Mouse (Mus musculus) embryonic fibroblast, embryonic 13.5 days (primary cell): Measurements from ENCODE around the gene Clba1. TPM values are rescaled to one million over a fixed set of nuclear protein-coding genes. Genes with fewer than 3 reads are reported as not detected.

Source experiments
- H3K27ac ChIP-seq: 2 replicates; pipeline ENCODE4 v1.5.1; 2012; ENCODE audit warnings: low read length, control low read depth, inconsistent platforms; ENCODE audit not compliant: insufficient read depth
- H3K4me1 ChIP-seq: 2 replicates; pipeline ENCODE4 v1.6.1; 2011; ENCODE audit warnings: low read length; ENCODE audit not compliant: control insufficient read depth, insufficient read depth
- H3K4me3 ChIP-seq: 2 replicates; pipeline ENCODE4 v1.5.1; 2011; ENCODE audit warnings: mild to moderate bottlenecking, control low read depth, low read length; ENCODE audit not compliant: insufficient read depth
- CTCF ChIP-seq: IDR thresholded peaks from 2 replicates; pipeline ENCODE4 v1.5.1; 2011; ENCODE audit warnings: mild to moderate bottlenecking, control low read depth, low read length, moderate library complexity, borderline replicate concordance; ENCODE audit not compliant: insufficient read depth
- POLR2A ChIP-seq: IDR thresholded peaks from 2 replicates; pipeline ENCODE4 v1.6.1; 2011; ENCODE audit warnings: low read depth, mild to moderate bottlenecking, control low read depth, low read length, moderate library complexity
- polyA plus RNA-seq: library from polyadenylated mRNA; stranded (reverse); fragments of >200 nt; gene quantifications from 2 replicates; pipeline ENCODE4 v1.2.4, GENCODE M21; 2011; ENCODE audit warnings: low read depth; ENCODE audit not compliant: missing spikeins, insufficient read length

The Clba1 gene
- polyA plus RNA-seq, 1 experiment, result 13.0 TPM

DNA sequence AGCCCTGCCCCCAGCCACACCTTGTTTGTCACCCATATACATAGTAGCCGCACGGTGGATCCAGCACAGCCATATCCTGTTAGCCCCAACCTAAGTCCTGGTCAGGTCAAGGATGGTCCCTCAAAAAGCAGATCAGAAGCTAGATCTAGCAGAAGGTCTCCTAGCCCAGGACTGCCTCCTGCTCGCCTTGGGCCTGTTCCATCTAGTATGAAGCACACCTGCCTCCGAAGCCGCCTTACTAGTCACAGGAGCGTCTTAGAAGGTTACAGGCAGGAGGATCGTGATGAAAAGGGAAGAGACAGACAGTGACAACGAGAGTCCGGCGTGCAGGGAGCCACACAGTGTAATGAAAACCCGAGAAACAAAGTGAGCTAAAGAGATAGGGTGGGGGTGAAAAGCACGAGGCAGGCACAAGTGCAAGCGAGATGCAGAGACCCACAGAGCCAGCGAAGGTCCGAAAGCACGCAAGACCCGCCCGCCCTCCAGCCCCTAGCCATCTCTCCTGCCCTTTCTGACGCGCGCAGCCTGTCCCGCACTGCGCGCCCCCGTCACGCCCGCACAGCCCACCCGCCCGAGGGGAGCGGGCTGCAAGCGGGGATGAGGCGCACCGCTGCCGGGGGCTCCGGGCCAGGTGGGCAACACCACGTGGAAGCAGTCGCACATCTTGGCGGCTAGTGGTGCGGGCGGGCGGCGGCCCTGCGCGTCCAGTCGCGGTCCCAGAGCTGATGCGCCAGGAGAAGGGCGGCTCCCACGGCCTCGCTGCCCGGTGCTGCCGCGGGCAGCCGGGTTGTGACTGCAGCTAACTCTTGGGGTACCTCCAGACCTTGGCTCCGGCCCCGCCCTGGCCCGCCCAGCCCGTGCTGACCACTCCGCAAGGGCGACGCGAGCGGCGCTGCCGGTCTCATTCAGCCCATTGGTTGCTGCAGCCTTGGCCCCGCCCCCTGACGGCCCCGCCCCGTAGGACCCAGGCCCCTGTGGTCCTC is 6.6 kb upstream of the Clba1 start, which contains the start of gene Ahnak2:
Gene Ahnak2, minus strand, starts transcription at position 794 of the 983 bp plus-strand sequence.
- peaks cover 17% of the 10 kb centered on the region for H3K4me1 ChIP-seq
- peak within 1 kb of the TSS; percentile 47 for H3K4me3 ChIP-seq
- peak; percentile 98 for TF ChIP-seq POLR2A
- no peak for TF ChIP-seq CTCF
- no peak within 1 kb of the TSS for H3K27ac ChIP-seq

DNA sequence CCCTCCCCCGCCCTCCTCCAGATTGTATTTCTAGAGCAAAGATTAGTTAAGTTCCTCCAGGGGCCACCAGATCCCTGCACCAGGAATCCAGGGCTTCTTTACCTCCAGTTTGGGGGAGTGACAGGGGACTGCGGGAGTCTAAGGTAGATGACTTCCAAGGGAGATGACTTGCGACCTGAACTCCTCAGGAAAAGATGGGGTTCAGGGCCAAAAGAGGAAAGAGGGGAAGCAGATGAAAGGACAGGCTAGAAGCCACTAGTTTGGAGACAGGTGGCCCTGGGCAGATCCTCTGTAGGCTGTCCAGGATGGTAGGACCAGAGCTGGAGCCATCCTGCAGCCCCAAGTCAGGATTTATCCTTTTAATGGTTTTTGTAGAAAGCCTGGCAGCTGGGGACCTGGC is 5.8 kb upstream of the Clba1 start:
- no peak overlapping the region for H3K27ac ChIP-seq
- no peak for TF ChIP-seq POLR2A
- TF ChIP-seq CTCF, result no peak
- H3K4me1 ChIP-seq, result peaks cover 13% of the 10 kb centered on the region
- H3K4me3 ChIP-seq, result no peak overlapping the region

DNA sequence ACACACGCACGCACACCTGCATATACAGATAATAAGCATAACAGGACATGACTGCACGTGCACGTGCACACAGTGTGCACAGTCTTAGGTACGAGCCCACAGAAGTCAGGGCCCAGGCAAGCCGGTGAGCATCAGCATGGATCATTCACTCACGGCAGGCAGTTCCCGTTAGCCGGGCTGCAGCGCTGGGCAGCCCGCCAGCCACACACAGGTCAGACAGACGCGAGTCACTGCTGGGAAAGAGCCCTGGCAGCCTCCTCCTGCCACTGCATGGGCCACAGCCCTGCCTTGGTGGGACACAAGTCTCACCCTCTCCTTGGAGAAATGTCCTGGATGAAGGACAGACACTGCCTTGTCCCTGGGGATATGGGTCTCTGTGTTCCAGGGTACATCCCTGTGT is 4.7 kb upstream of the Clba1 start:
- TF ChIP-seq CTCF (no peak), POLR2A (no peak)
- Histone ChIP-seq H3K27ac (no peak overlapping the region), H3K4me1 (peaks cover 7% of the 10 kb centered on the region; the same call in 1 of the 2 replicates), H3K4me3 (no peak overlapping the region)

DNA sequence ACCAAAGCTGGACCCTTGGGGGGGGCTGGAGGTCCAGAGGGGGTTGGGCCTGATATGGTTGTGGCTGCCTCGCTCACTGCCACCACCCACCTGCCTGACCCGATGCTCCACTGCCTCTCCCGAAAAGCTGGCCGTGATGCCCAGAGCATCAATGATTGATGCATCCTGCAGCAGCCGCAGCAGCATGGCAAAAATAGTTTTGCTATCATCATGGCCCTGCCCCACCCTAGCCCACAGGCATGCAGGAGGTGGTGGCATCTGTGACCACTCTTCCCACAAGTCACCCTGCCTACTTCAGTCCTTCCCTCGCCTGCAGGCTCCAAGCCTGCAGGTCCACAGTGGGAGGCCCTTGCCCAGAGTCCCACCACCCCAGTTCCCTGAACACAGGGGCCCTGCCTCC is 2.7 kb upstream of the Clba1 start:
- TF ChIP-seq POLR2A, result no peak
- no peak for TF ChIP-seq CTCF
- Histone ChIP-seq H3K4me1 (peaks cover 7% of the 10 kb centered on the region; the same call in 1 of the 2 replicates), H3K4me3 (no peak overlapping the region), H3K27ac (no peak overlapping the region)

DNA sequence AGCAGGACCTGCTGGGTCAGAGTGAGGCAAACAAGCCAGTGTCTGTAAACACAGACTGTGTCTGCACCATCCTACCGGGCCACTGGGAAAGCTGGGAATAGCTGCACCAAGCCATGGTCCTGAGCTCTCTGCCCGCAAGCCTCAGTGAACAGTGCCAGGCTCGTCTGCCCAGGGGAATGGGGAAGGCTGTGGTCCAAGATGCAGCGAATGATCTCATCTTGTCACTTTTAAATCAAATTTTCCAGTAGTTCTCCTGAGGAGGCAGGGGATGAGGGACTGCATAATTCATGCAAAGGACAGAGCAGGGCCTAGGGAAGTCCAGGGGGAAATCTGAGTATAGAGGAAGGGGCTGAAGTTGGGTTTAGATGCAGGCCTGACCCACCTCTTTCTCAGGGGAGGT is 941 bp upstream of the Clba1 start:
- no peak overlapping the region for H3K27ac ChIP-seq

DNA sequence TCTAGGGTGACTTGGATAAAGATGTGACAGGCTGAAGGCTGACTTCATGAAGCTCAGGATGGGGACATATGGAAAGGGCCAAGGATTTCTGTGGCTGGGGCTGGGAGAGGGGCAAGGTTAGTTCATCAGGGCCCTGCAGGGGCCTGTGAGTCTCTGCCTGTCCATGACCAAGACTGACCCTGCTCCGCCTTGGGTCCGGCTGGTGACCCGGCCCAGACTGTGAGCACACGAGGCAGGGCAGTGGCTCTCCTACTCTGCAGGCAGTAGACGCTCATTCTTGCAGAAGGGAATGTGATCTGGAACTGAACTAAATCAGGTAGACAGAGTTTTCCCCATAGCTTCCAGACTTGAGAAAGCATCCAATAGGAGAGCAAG is 538 bp upstream of the Clba1 start:
- Histone ChIP-seq H3K4me1 (peaks cover 7% of the 10 kb centered on the region; the same call in 1 of the 2 replicates), H3K27ac (peak overlapping the region; percentile 32), H3K4me3 (peak overlapping the region; percentile 27)
- TF ChIP-seq CTCF (no peak), POLR2A (no peak)

More for the DNA sequence above, 941 bp upstream of the Clba1 start:
- no peak for TF ChIP-seq CTCF
- Histone ChIP-seq H3K4me1 (peaks cover 7% of the 10 kb centered on the region; the same call in 1 of the 2 replicates), H3K4me3 (no peak overlapping the region)

DNA sequence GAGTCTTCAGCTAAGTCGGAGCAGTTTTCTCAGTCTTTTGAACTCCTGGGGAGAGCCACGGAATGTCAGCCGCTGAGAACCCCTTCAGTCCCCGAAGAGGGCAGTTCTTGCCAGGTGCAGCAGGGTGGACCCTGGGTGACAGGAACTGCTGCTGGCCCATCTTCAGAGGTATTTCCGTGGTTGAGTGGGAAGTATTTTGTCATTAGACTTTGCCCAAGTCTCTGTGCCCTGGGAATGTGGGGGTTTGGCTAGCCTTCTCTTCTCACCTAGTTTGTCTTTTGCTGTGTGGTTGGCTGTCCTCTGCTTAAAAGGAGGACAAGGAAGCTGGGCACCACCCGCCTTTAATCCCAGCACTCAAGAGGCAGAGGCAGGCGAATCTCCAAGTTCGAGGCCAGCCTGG is 904 bp downstream of the Clba1 start:
- Histone ChIP-seq H3K27ac (peak overlapping the region; percentile 51), H3K4me3 (peak overlapping the region; percentile 57), H3K4me1 (peaks cover 2% of the 10 kb centered on the region; the same call in 1 of the 2 replicates)
- TF ChIP-seq CTCF (no peak), POLR2A (no peak)

DNA sequence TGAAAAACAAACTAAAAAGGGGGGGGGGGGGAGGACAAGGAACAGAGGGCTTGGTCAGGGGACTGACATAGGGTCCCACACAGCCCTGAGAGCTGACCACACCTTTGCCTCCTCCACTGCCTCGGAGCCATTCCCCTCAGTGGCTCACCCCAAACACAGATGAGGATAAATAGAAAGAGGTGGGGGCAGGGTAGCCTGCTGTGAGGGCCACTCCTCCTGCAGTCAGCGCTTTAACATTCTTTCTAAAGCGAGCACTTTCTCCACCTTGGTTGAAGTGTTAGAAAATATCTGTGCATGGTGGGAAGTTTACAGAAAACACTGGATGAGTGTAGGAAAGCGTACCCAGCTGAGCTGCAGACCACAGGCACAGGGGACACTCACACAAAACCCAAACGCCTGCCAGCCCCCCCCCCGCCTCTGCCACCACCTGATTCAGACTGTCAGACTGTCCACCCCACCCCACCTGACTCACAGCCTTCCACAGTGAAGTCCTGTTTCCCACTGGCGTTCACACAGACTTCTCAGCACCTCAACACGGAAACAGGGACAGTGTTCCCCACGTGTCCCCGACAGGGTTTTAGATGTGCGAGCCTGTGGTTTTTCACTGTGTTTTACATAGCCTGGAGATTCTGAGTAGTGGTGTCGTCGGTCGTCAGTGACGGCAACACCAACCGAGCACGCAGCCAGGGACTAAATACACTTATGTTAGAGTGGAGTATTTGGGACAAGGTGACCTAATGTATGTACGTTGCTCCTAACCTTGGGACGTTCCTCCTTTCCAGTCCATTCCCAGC is 1.6 kb downstream of the Clba1 start:
- Histone ChIP-seq H3K4me1 (peaks cover 2% of the 10 kb centered on the region; the same call in 1 of the 2 replicates), H3K27ac (no peak overlapping the region), H3K4me3 (peak overlapping the region; percentile 57)
- TF ChIP-seq POLR2A, result no peak
- TF ChIP-seq CTCF, result no peak

DNA sequence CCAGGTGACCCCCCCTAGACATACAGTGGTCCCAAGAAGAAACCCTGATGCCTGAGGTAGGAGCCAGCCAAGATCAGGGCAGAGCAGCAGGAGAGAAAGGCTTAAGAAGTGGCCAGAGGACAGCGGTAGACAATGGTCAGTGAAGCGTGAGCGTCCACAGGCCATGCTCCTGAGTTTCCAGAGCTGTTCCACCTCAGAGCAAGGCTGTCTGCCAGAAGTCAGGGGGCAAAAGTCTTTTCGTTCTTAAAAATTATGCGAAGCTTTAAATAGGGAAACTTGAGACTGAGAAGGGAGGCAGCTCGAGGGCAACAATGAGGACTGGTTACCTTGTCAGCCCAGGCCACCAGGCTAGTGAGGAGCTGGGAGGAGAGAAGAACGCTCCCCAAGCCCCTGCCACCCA is 4.6 kb downstream of the Clba1 start:
- Histone ChIP-seq H3K27ac (no peak overlapping the region), H3K4me3 (no peak overlapping the region), H3K4me1 (peaks cover 1% of the 10 kb centered on the region; the same call in 1 of the 2 replicates)
- no peak for TF ChIP-seq CTCF
- no peak for TF ChIP-seq POLR2A
